Mouse (Mus musculus) lung, postnatal 0 days (tissue): ENCODE data around the gene Zfp108.

ENCODE experiments used
- CTCF ChIP-seq: IDR thresholded peaks from 2 replicates; pipeline ENCODE4 v1.5.1; 2016; ENCODE audit warnings: antibody characterized with exemption, mild to moderate bottlenecking
- EP300 ChIP-seq: IDR thresholded peaks from 2 replicates; pipeline ENCODE4 v1.6.1; 2016; ENCODE audit warnings: antibody characterized with exemption, mild to moderate bottlenecking, control low read depth

GRCm38 (mm10) chr7:24288512-24288911, 33.9 kb downstream of the Zfp108 start:
- TF ChIP-seq EP300 (no peak), CTCF (no peak)
